9 mouse cellular contexts compared by ENCODE assay signal in genomic region chr1:88839977-88840628, GRCm38 (mm10).
A peak's percentile ranks its signal among the peaks of the same experiment; 100 is the strongest.
DNase-seq lines count a peak whose midpoint lies in the region; ATAC-seq and TF ChIP-seq lines count a peak whose summit lies in the region.
"Had no signal": no experiment of that assay in that cellular context is flagged by ENCODE, and none has a peak within 500 bp of the region (broad histone marks: within the 10 kb centered on the region; RNA-seq: fewer than 3 reads in every experiment).

No protein-coding gene starts in this region.

- H3K36me3 ChIP-seq in hindbrain, embryonic 15.5 days = no peaks in the 10 kb centered on the region
- no peaks in the 10 kb centered on the region for H3K36me3 ChIP-seq in kidney, adult 2 months (ENCODE audit: control insufficient read depth, insufficient read depth, low read length)

- H3K4me1 ChIP-seq in hindbrain, embryonic 15.5 days (replicated peaks) = peaks cover 24% of the 10 kb centered on the region
- H3K4me1 ChIP-seq in kidney, adult 2 months (ENCODE audit: control insufficient read depth, insufficient read depth, low read length) = no peaks in the 10 kb centered on the region

- DNase-seq in cerebellum, adult 11-12 months = peak; percentile 53
- DNase-seq in embryo, embryonic 11 days = peak; percentile 74
- DNase-seq in neural tube, embryonic 10.5 days (ENCODE audit: extremely low spot score, low spot score) = peak; percentile 52
- DNase-seq in thymus, postnatal 4 days = no peak
- DNase-seq in kidney, adult 2 months = no peak
- DNase-seq in c-Kit-positive CD71-positive TER-119-positive erythroid progenitor cells, embryonic 14.5 days (ENCODE audit: low spot score) = no peak
- DNase-seq: adrenal gland, postnatal 14 days; gastrocnemius, postnatal 36 days had no signal

- peak; percentile 76; the same call in 1 of the 2 replicates for ATAC-seq in hindbrain, embryonic 15.5 days (ENCODE audit: low FRiP score, low read depth)

- H3K9ac ChIP-seq in hindbrain, embryonic 15.5 days = no peak overlapping the region

- no peak overlapping the region for H3K4me3 ChIP-seq in hindbrain, embryonic 15.5 days
- H3K4me3 ChIP-seq in kidney, adult 2 months (ENCODE audit: insufficient read depth, low read depth, low read length) = no peak overlapping the region

- H3K27ac ChIP-seq in hindbrain, embryonic 15.5 days (replicated peaks) = peak overlapping the region; percentile 72
- H3K27ac ChIP-seq in kidney, adult 2 months (ENCODE audit: insufficient read depth, low read depth, low read length) = no peak overlapping the region

- no peaks in the 10 kb centered on the region for H3K27me3 ChIP-seq in hindbrain, embryonic 15.5 days
- no peaks in the 10 kb centered on the region for H3K27me3 ChIP-seq in kidney, adult 2 months (replicated peaks; ENCODE audit: control insufficient read depth, insufficient read depth, low read length)

- TF ChIP-seq CTCF in kidney, adult 2 months (conservative IDR thresholded peaks at IDR 0.05; ENCODE audit: insufficient read depth, insufficient read length, low read depth, low read length) = no peak

- no peaks in the 10 kb centered on the region for H3K9me3 ChIP-seq in hindbrain, embryonic 15.5 days

- 18% methylated on average over 9 of the region's 9 CpGs for WGBS in hindbrain, embryonic 15.5 days
- 85% methylated on average over 9 of the region's 9 CpGs for WGBS in kidney, adult 2 months

- no peak overlapping the region for H3K4me2 ChIP-seq in hindbrain, embryonic 15.5 days

- TF ChIP-seq POLR2A in kidney, adult 2 months (IDR thresholded peaks at IDR 0.05; ENCODE audit: low read depth, low read length) = no peak

Comparison
In these comparisons a context has a peak if more than half of its experiments do, and no peak if none do; other contexts are left out.
1. DNase-seq: peak in cerebellum, adult 11-12 months (single experiment), embryo, embryonic 11 days (single experiment) and neural tube, embryonic 10.5 days (single experiment); none in thymus, postnatal 4 days (single experiment), kidney, adult 2 months (single experiment) and c-Kit-positive CD71-positive TER-119-positive erythroid progenitor cells, embryonic 14.5 days (single experiment).